Mouse (Mus musculus) forebrain, postnatal 0 days (tissue): ENCODE results near the gene Fndc4. TPM values are rescaled to one million over a fixed set of nuclear protein-coding genes. Genes with fewer than 3 reads are reported as not detected.

ENCODE experiments used
- ATAC-seq: fragments of 200-750 bp; cut with Nextera tagmentation; 2 replicates; pipeline ENCODE4 v1.8.0; 2017; ENCODE audit warnings: mild to moderate bottlenecking, moderate library complexity
- DNase-seq: peaks from one replicate; pipeline ENCODE4 v3.0.0-alpha.2; 2015
- H3K27ac ChIP-seq: fragments of 300-500 bp; sonication (generic); 2 replicates; pipeline ENCODE4 v1.5.1; 2014; ENCODE audit warnings: low read depth, mild to moderate bottlenecking, antibody characterized with exemption, low read length, moderate library complexity, mixed read lengths
- H3K27me3 ChIP-seq: fragments of 300-500 bp; sonication (generic); 2 replicates; pipeline ENCODE4 v1.6.1; 2014; ENCODE audit warnings: mild to moderate bottlenecking, low read length, mixed read lengths; ENCODE audit not compliant: insufficient read depth
- H3K36me3 ChIP-seq: fragments of 300-500 bp; sonication (generic); 2 replicates; pipeline ENCODE4 v1.6.1; 2014; ENCODE audit warnings: mild to moderate bottlenecking, moderate library complexity; ENCODE audit not compliant: insufficient read depth
- H3K4me1 ChIP-seq: fragments of 300-500 bp; sonication (generic); 2 replicates; pipeline ENCODE4 v1.6.1; 2014; ENCODE audit warnings: antibody characterized with exemption; ENCODE audit not compliant: insufficient read depth
- H3K4me2 ChIP-seq: fragments of 300-500 bp; sonication (generic); 2 replicates; pipeline ENCODE4 v1.6.1; 2014; ENCODE audit warnings: low read depth, mild to moderate bottlenecking, moderate library complexity
- H3K4me3 ChIP-seq: fragments of 300-500 bp; sonication (generic); 2 replicates; pipeline ENCODE4 v1.5.1; 2014; ENCODE audit warnings: low read depth, low read length, mixed read lengths
- H3K9ac ChIP-seq: fragments of 300-500 bp; sonication (generic); 2 replicates; pipeline ENCODE4 v1.6.1; 2014; ENCODE audit warnings: mild to moderate bottlenecking
- H3K9me3 ChIP-seq: fragments of 300-500 bp; sonication (generic); 2 replicates; pipeline ENCODE4 v1.6.1; 2016; ENCODE audit warnings: low read length
- CTCF ChIP-seq: sonication (generic); IDR thresholded peaks from 2 replicates; pipeline ENCODE4 v1.5.1; 2016; ENCODE audit warnings: antibody characterized with exemption, control low read depth, low read depth
- WGBS: fragments of 180-500 bp; shearing (Covaris S2); extraction: QIAGEN DNeasy Blood & Tissue Kit; methylation state at CpG from one replicate; pipeline ENCODE4 v1.1.7; 2014; 5-methylcytosine and 5-hydroxymethylcytosine counted together
- polyA plus RNA-seq: library from polyadenylated mRNA; unstranded; fragments of >200 nt; fragmentation: Nextera tagmentation; extraction: Ambion mirVana; gene quantifications from 2 replicates; pipeline ENCODE4 v1.2.1, GENCODE M21; 2015
- total RNA-seq: library from RNA; depleted of rRNA; stranded (reverse); fragments of >200 nt; gene quantifications from 2 replicates; pipeline ENCODE4 v1.2.3, GENCODE M21; 2014; rRNA removed

Fndc4 gene
- total RNA-seq (156 and 201 TPM in 2 replicates), polyA plus RNA-seq (108 and 111 TPM in 2 replicates)

- under 1% methylated on average over 41 of the region's 46 CpGs for WGBS
Observed at GRCm38 (mm10) chr5:31295606-31296141, at the start of gene Fndc4. TSS of gene Fndc4 (minus strand) at chr5:31296080.

GRCm38 (mm10) chr5:31328255-31328654 is 32.4 kb upstream of the Fndc4 start:
- ATAC-seq, result no peak

More at GRCm38 (mm10) chr5:31295606-31296141, at the start of gene Fndc4:
- peak; percentile 81 for ATAC-seq
- H3K36me3 ChIP-seq, result peaks cover 13% of the 10 kb centered on the region
- H3K27ac ChIP-seq, result peak within 1 kb of the TSS; percentile 82
- peak; percentile 86 for DNase-seq
- H3K9me3 ChIP-seq, result no peaks in the 10 kb centered on the region
- no peak for TF ChIP-seq CTCF
- no peaks in the 10 kb centered on the region for H3K27me3 ChIP-seq
- peak within 1 kb of the TSS; percentile 94 for H3K4me2 ChIP-seq
- peak within 1 kb of the TSS; percentile 88 for H3K4me3 ChIP-seq
- H3K4me1 ChIP-seq, result 0 out of 2 replicates have a peak, but pooled peaks cover 8% of the 10 kb centered on the region
- H3K9ac ChIP-seq, result peak within 1 kb of the TSS; percentile 93

GRCm38 (mm10) chr5:31326850-31327249 is 31.0 kb upstream of the Fndc4 start:
- no peak overlapping the region for H3K4me2 ChIP-seq
- H3K9ac ChIP-seq, result no peak overlapping the region
- no peak overlapping the region for H3K4me3 ChIP-seq
- no peak for TF ChIP-seq CTCF
- no peaks in the 10 kb centered on the region for H3K36me3 ChIP-seq
- H3K27ac ChIP-seq, result no peak overlapping the region
- H3K27me3 ChIP-seq, result no peaks in the 10 kb centered on the region
- no peaks in the 10 kb centered on the region for H3K4me1 ChIP-seq
- 12% methylated on average over 5 of the region's 5 CpGs for WGBS
- H3K9me3 ChIP-seq, result no peaks in the 10 kb centered on the region
- DNase-seq (no peak), ATAC-seq (no peak)

More at GRCm38 (mm10) chr5:31328255-31328654, 32.4 kb upstream of the Fndc4 start:
- no peak overlapping the region for H3K4me2 ChIP-seq
- no peak overlapping the region for H3K4me3 ChIP-seq
- H3K9me3 ChIP-seq, result no peaks in the 10 kb centered on the region
- no peak overlapping the region for H3K27ac ChIP-seq
- no peaks in the 10 kb centered on the region for H3K36me3 ChIP-seq
- WGBS, result 30% methylated on average over 7 of the region's 7 CpGs
- no peak overlapping the region for H3K9ac ChIP-seq
- no peaks in the 10 kb centered on the region for H3K27me3 ChIP-seq
- peak; percentile 69 for TF ChIP-seq CTCF
- peak; percentile 56 for DNase-seq
- H3K4me1 ChIP-seq, result no peaks in the 10 kb centered on the region

GRCm38 (mm10) chr5:31324085-31324484 is 28.2 kb upstream of the Fndc4 start:
- no peaks in the 10 kb centered on the region for H3K36me3 ChIP-seq
- no peak overlapping the region for H3K9ac ChIP-seq
- no peak for TF ChIP-seq CTCF
- H3K4me1 ChIP-seq, result no peaks in the 10 kb centered on the region
- no peak overlapping the region for H3K27ac ChIP-seq
- H3K27me3 ChIP-seq, result no peaks in the 10 kb centered on the region
- no peaks in the 10 kb centered on the region for H3K9me3 ChIP-seq
- 72% methylated on average over 3 of the region's 3 CpGs for WGBS
- no peak overlapping the region for H3K4me3 ChIP-seq
- no peak for DNase-seq
- ATAC-seq, result no peak
- H3K4me2 ChIP-seq, result no peak overlapping the region

GRCm38 (mm10) chr5:31322776-31323175 is 26.9 kb upstream of the Fndc4 start:
- H3K27me3 ChIP-seq, result no peaks in the 10 kb centered on the region
- H3K9ac ChIP-seq, result no peak overlapping the region
- DNase-seq (no peak), ATAC-seq (no peak)
- no peak overlapping the region for H3K4me2 ChIP-seq
- no peaks in the 10 kb centered on the region for H3K36me3 ChIP-seq
- H3K4me1 ChIP-seq, result no peaks in the 10 kb centered on the region
- no peak overlapping the region for H3K4me3 ChIP-seq
- WGBS, result 88% methylated on average over 3 of the region's 3 CpGs
- H3K27ac ChIP-seq, result no peak overlapping the region
- no peaks in the 10 kb centered on the region for H3K9me3 ChIP-seq
- no peak for TF ChIP-seq CTCF

- ATAC-seq, result no peak
- no peaks in the 10 kb centered on the region for H3K27me3 ChIP-seq
Observed at GRCm38 (mm10) chr5:31312806-31313205, 16.9 kb upstream of the Fndc4 start.

GRCm38 (mm10) chr5:31303093-31303492 is 7.2 kb upstream of the Fndc4 start:
- Histone ChIP-seq H3K9me3 (peaks cover 6% of the 10 kb centered on the region; the same call in 1 of the 2 replicates), H3K4me1 (no peaks in the 10 kb centered on the region), H3K4me3 (no peak overlapping the region), H3K9ac (no peak overlapping the region), H3K27me3 (no peaks in the 10 kb centered on the region), H3K4me2 (no peak overlapping the region), H3K27ac (no peak overlapping the region), H3K36me3 (no peaks in the 10 kb centered on the region)
- DNase-seq (no peak), ATAC-seq (no peak)
- 91% methylated on average over 6 of the region's 6 CpGs for WGBS
- TF ChIP-seq CTCF, result no peak

More at GRCm38 (mm10) chr5:31312806-31313205, 16.9 kb upstream of the Fndc4 start:
- H3K9me3 ChIP-seq, result no peaks in the 10 kb centered on the region
- 90% methylated on average over 8 of the region's 8 CpGs for WGBS
- TF ChIP-seq CTCF, result no peak
- H3K27ac ChIP-seq, result no peak overlapping the region
- no peak overlapping the region for H3K4me3 ChIP-seq
- no peaks in the 10 kb centered on the region for H3K4me1 ChIP-seq
- H3K4me2 ChIP-seq, result no peak overlapping the region
- no peak for DNase-seq
- H3K36me3 ChIP-seq, result no peaks in the 10 kb centered on the region
- no peak overlapping the region for H3K9ac ChIP-seq
